Mouse (Mus musculus): ENCODE measurements around the gene Trp53.
"Not testable (repeated sequence)": the region's sequence is repeated elsewhere in the genome, so short reads cannot be mapped to it uniquely, and the experiment has no call there.

Trp53 gene

DNA sequence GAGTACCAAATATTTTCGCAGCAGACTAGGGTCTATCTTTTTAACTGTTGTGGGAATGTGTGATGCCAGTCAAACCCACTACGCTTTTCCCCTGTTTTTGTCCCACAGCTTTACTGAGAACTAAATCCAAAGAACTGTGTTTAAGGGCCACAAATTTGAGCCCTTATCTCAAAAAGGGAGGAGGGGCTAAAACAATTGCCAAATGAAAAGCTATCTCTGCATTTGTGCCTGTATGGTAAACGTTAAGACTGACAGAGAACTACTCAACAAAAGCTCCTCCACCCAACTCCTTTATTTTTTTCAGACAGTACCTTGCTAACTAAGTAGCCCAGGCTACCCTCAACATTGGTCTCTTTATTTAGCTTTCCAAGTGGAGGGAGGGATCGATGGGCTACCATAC lies 12.6 kb downstream of the Trp53 start:
- in situ Hi-C loops (cut with MboI, MseI): no loop called here

DNA sequence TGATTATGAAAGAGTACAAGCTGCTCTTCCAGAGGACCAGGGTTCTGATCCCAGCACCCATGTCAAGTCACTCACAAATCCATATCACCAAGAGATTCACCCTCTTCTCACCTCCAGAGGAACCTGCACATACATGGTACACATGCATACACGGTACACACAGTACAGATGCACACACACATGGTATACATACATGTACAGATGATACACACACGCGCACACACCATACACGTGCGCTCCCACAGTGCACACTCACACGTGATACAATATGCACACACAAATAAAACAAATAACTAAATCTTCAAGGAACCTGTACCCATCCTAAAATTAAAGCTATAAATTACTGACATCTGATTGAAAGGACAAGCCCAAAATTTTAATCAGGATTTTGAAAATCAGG lies 14.7 kb downstream of the Trp53 start:
- in situ Hi-C loops (cut with MboI, MseI): no loop called here

DNA sequence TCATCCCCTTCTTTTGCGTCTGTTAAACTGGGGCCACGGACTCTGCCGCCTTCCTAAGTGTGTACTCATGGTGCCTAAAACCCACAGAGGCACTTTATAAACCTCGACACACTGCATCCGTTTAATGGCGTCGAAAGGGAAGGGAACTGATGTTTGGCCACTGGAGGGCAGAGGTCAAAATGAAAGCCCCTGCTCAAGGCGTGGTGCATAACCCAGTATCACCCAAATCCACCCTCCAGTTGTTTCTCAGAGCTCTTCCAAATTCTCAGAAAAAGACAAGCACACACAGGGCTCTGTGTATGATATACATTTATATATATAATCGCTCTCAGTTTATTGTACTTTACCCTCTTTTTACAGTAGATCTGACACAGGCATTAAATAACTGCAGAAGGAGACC lies 19.3 kb downstream of the Trp53 start:
- in situ Hi-C loops (cut with MboI, MseI): no loop called here

DNA sequence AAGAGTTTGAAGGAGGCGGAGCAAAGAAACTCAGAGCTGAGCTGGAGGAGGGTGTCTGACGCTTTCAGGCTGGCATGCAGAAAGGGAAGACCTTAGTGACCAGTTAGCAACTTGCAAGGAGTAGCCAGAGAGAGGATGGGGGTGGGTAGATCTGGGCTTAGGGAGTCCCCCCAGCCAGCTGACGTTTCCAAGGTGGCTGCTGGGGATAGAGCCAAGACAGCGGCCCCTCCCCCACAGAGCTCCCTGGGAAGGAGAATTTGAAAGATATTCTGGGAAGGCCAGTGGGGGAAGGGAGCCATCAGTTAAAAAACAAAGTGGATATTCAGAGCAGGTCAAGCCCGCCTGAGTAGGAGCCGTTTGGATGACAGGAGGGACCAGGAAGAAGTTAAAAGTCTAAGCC lies 19.9 kb downstream of the Trp53 start:
- in situ Hi-C loops (cut with MboI, MseI): no loop called here

DNA sequence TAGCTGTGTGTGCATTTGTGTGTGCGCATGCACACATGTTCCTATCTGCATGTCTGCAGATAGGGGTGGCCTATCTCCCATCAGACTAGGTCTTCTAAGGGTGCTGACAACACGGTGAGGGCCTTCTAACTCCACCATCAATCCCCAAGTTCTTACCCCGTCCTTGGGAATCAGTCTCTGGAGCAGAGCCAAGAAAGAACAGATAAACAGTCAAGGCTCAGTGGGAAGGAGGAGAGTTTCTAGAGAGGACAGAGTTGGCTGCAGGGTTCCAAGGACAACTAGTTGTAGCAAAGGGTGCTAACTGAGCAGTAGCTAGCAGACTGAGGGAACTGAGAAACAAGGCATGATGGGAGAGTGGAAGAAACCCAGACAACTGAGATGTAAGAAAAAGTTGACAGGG lies 21.6 kb downstream of the Trp53 start:
- in situ Hi-C loops (cut with MboI, MseI): no loop called here

DNA sequence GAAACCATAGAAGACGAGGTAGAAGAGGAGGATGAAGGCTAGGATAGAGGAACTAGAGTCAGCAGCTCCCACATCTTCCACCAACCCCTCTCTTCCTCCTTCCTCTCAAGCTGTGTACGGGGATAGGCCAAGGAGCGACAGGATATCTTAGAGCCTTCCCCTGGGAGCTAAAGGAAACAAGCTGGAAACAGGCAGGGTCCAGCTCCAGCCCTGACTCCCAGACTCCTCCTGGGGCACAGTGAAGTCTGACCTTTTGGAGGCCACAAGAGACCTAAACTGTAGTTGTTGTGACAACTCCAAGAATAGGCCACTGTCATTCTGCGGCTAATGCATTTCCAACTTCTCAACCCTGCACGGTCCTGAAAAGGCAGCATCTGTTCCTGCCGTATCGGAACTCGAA lies 23.4 kb downstream of the Trp53 start:
- in situ Hi-C loops (cut with MboI, MseI): no loop called here

DNA sequence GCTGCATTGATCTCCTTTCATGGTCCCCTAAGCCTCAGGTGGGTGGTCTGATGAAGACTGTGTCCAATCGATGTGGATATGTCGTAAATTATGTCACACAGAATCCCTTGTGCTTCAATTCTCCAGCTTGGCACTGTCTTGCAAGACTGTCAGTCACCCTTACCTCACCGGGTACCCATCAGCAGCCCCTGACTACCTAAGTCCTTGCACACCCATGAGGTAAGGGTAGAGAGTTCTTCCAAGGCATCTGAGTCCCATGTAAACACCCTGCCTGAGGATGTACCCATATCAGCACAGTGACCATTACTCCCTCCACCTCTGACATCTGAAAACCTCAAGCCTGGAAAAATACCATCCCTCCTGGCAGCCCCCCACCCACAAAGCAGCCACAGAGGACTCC lies 24.2 kb downstream of the Trp53 start:
- in situ Hi-C loops (cut with MboI, MseI): no loop called here

DNA sequence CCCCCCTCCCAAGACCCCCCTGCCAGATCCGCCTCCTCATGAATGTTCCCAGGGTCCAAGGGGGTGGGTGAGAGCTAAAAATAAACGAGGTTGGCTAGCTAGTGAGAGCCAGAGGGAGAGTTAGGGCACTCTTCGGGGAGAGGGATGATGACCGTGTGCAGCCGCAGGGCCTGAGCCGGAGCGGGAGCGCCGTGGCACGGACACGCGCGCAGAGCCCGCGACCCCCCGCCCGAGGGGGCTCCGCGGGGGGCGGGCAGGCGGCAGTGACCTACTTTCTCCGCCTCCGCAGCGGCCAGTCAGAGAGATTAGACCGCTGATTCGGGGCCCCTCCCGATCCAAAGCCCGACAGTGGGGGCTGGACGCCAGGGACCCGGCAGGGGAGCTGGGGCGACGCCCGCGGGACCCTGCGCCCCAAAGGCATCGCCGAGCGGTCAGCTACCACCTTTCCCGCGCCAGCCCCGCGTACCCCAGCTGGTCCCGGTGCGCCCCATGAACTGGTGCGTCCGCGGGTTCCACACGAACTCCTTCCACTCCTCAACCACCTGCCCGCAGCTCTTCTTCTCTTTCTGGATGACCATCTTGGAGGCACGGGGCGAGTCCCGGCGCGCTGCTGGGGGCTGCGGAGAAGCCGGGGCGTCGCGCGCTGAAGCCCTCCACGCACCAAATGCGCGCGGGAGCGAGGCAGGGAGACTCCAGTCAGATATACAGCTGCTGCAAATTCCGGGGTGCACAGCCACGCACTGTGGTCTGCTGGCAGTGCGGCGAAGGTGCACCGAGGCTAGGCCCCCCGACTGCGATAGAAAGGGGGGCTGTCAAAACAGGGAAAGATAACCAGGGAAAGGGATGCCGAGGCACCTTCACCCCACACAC lies 24.9 kb downstream of the Trp53 start:
- in situ Hi-C loops (cut with MboI, MseI): no loop called here

DNA sequence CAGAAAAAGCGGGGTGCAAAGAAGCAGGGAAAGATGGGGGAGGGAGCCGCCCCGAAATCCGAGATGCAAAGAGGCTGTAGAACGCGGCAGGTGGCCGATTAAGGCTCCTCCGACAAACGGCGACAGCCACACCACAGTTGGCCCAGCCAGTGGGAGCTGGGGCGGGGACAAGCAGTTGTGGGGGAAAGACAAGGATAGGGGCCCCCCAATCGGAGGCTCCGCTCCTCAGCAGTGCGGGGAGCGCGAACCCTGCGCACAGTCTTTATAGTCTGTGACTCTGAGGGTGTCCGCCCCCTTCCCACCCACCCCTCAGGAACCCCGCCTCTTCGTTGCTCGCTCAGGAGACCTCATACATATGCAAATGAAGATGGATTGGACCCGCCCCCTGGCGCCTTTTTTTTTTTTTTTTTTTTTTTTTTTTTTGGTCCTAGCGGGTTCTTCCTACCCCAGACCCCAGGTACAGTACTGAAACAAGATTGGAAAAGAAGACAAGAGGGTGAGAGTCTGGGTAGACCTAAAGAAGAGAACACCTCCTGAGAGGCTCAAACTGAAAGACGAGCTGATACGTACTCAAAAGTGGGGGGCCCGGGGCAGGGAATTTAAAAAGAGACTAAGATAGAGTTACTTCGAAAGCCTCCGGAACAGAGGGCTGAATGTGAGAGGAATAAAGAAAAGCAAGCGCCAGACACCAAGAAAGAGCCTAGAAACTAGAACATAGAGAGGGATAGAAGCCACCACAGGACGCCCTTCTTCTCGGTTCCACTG lies 25.7 kb downstream of the Trp53 start, which contains the start of gene Atp1b2:
TSS of gene Atp1b2 (minus strand) at position 217 of the 765 bp plus-strand sequence.
- in situ Hi-C loops (cut with MboI, MseI): no loop called here

DNA sequence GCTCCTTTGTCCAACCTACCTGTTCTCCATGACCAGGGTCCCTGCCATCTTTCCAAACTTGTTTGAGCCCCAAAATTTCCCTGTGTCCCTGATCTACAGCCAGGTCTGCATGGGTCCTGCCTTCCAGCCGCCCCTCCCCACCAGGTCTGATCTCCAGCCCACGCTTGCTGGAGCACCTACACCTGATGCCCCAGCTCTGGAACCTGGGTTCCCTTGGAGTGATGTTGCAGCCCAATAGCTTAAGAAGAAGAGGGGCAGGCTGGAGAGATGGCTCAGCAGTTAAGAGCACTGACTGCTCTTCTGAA lies 26.3 kb downstream of the Trp53 start:
- in situ Hi-C loops (cut with MboI, MseI): no loop called here

DNA sequence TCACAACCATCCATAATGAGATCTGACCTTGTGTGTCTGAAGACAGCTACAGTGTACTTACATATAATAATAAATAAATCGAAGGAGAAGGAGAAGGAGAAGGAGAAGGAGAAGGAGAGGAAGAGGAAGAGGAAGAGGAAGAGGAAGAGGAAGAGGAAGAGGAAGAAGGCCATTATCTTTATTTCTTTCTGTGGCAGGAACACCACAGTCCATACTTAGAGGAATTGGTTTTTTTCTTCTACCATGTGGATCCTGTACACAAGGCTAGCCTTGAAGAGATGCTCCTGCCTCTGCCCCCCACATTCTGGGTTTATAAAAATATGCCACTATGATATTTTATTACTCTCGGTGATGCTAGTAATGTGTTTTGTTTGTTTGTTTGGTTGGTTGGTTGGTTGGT lies 26.7 kb downstream of the Trp53 start:
- in situ Hi-C loops (cut with MboI, MseI): no loop called here

DNA sequence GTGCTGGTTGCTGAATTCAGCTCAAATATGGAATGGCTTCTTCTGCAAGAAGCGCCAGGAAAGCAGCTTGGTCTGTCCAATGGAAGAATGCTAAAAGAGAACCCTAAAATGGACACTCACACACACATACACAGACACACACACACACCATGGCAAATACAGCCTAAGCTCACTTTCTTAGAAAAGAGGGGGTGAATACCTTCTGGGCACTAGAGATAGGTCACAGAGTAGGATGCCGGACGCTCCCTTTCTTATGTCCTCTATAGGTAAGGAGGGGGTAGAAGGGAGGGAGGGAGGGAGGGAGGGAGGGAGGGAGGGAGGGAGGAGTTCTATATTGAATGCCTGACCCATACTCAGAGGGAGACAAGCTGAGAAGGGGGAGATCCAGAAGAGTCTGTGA lies 28.4 kb downstream of the Trp53 start:
- in situ Hi-C loops (cut with MboI, MseI): no loop called here

DNA sequence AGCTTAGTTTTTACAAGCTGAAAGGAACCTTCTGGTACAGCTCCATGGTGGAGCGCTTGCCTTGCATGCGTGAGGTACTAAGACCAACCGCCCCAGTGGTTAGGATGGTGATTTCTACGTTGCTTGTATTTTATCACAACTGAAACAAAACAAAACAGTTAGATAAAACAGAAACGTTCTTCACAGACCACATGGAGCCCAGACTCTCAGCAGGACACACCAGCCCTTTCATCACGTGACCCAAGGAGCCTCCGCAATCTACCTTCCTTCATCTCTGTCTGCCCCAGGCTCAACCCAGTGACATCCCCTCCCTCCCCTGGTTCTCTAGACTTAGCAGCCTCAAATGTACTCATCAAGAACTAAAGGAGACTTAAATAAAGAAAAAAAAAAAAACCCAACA lies 29.3 kb downstream of the Trp53 start:
- in situ Hi-C loops (cut with MboI, MseI): no loop called here

DNA sequence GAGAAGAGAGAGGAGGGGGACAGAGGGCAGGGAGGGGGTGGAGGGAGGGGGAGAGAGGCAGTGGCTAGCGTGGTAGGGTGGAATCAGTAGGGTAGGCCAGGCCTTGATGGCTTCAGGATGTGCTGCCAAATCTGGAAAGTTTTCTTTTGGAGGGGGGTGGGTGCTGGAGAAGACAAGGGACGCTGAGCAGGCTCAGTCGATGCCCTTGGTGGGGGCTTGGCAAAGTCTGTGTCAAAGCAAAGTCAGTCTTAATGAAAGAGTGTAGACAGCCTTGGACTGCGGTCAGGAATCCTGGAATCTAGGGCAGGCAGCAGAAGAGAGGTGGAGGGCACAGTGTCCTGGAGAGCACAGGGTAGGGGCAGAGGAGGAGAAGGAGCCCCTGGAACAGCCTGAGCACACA lies 30.7 kb downstream of the Trp53 start:
- in situ Hi-C loops (cut with MboI, MseI): no loop called here

DNA sequence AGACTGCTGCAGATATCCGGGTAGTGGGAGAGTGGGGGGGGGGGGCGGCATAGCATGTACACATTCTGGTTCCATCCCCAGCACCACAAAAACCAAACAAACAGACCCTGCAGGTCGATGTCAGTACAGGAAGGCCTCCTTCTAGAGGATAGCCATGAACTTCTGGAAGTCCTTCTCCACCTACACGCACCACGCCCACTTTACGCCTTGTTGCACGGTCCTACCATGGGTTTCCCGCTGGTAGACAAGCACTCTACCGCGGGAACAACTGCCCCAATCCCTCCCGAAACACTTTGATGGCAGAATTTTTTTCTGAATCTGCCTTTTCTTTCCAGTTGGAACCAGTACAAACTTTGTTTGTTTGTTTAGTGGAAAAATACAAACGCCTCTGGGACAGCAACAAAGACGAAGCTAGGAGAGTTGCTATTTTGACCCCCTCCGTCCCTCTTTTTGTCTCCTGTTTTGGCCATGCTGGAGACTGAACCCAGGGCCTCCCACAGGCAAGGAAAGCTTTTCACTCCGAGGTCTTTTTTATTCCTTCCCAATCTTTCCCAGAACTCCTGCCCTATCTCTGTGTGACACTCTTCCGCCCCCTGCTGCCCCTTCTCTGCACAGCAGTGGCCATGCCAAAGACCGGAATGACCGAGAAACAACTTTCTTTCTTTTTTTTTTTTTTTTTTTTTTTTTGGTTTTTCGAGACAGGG lies 33.5 kb downstream of the Trp53 start:
- in situ Hi-C loops (cut with MboI, MseI): no loop called here

DNA sequence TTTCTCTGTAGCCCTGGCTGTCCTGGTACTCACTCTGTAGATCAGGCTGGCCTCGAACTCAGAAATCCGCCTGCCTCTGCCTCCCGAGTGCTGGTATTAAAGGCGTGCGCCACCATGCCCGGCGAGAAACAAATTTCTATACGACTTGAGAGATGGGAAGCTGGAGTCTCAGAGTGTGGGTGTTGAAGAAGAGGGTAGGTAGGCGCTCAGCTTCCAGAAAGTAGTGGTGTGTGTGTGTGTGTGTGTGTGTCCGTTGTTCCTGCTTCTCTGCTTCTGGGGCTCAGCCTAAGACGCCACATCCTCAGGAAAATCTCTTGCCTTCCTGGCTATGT lies 34.1 kb downstream of the Trp53 start:
- in situ Hi-C loops (cut with MboI, MseI): not testable (repeated sequence)

DNA sequence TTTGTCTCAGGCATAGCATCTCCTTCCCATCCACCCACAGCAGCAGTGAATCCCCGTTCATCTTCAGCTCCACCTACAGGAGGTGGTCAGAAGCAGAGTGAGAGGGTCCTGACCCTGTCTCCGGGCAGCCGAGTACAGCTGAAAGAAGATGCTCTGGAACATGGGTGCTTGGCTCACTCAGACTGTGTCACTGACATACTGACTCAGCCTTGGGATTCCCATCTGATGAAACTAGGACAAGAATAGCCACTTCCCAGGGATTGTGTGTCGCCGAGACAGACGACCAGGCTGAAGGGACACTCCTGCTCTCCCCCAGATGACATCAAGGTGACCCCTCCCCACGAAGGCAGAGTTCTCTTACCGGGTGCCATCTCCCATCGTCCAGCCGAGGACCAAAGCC lies 36.6 kb downstream of the Trp53 start:
- in situ Hi-C loops (cut with MboI, MseI): no loop called here

DNA sequence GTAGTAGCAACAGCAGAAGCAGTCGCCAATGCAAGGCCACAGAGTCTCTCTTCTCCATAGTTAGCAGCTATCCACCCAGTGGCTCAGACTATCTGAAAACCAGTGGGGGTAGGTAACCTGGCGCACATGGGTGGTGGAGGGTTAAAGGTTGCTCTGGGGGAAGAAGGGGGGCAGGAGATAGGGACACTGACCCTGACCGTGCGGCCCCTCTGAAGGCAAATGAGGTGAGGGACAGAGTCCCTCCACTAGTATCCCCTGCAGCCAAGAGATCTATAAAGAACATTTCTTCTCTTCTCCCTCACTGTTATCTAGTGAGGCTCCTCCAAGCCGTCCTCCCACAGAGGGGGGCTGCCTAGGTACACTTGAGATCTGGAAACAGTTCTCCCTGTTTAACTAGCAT lies 37.6 kb downstream of the Trp53 start, which contains the start of gene Shbg:
TSS of gene Shbg (minus strand) at position 101 of the 400 bp plus-strand sequence.
- in situ Hi-C loops (cut with MboI, MseI): no loop called here

DNA sequence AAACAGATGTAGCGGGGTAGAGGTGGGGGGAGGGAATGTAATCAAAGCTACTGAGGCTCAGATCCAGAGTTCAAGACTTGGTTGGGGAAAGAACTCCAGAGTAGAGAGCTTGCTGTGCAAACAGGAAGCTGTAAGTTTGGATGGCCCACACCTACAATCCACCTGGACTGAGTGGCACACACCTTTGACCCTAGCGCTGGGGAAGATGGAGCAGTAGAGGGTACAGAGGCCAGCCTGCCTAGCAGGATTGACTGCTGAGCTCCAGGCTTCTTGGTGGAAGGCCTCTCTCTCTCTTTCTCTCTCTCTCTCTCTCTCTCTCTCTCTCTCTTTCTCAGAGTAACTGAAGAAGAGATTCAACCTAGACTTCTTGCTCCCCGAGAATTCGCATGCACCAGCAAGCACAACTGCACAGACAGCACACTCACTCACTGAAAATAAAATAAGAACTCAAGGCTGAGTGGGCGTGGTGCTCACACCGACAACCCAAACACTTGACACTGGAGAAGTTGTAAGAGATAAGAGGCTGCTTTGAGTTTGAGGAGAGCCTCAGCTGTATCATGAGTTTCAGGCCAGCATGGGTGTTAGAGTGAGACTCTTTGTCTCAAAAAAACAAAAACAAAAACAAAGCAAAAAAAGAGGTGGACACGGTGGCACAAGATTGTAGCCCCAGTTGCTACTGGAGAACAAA lies 40.4 kb downstream of the Trp53 start:
- in situ Hi-C loops (cut with MboI, MseI): no loop called here

DNA sequence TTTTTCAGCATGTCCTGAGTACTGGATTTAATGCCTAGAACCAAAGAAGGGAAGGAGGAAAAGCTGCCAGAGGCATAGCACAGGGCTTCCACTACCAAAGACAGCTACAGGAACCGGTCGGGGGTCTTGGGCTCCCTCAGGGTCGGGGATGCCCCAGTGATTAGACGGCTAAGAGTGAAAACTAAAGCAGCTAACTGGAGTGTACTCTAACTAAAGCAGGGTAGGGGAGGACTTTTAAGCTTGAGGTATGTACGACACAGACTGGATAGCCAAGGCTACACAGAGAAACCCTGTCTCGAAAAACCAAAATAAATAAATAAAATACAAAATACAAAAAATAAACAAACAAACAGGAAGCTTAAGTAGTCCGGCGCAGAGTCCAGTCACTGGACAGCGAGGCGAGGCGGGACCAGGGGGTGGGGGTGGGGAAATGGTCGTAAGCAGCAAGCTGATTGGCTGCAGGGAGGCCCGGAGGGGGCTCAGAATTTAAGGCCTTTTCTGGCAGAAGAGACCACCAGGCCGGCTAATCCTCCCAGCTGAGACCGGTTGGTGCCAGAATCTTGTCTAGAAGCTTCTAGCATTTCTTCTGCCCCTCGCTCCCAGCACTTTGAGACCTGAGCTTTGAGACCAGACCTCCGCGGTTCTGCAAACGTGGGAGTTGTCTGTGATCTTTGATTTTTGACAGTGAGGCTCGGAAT lies 41.6 kb downstream of the Trp53 start, which contains the start of gene Sat2:
TSS of gene Sat2 (plus strand) at position 454 of the 698 bp plus-strand sequence.
- in situ Hi-C loops (cut with MboI, MseI): no loop called here

DNA sequence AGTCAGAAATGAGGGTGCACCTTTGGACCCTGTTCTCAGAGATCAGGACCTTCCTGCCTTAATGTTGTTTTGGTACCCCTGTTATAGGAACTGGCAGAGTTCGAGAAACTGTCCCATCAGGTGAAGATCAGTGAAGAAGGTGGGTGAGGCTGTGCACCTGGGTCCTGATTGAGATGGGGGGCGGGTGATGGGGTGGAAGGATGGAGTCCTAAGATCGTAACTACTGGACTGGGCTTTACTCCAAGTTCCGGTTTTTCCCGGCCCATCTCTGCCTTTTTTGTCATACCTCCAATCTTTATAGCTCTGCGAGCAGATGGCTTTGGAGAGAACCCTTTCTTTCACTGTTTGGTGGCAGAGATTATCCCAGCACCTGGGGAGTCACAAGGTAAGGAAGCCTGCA lies 42.2 kb downstream of the Trp53 start:
- in situ Hi-C loops (cut with MboI, MseI): no loop called here
